Mouse (Mus musculus) embryonic facial prominence, embryonic 13.5 days (tissue): ENCODE results near the gene Mc1r. TPM values are rescaled to one million over a fixed set of nuclear protein-coding genes. Genes with fewer than 3 reads are reported as not detected.

Source experiments
- ATAC-seq: fragments of 200-750 bp; cut with Nextera tagmentation; 2 replicates; pipeline ENCODE4 v1.8.0; 2017; ENCODE audit warnings: low read depth; ENCODE audit not compliant: insufficient number of reproducible peaks, insufficient read depth, low FRiP score, low TSS enrichment
- H3K27ac ChIP-seq: fragments of 300-500 bp; sonication (generic); 2 replicates; pipeline ENCODE4 v1.5.1; 2015; ENCODE audit warnings: moderate library complexity, mild to moderate bottlenecking, inconsistent platforms
- H3K27me3 ChIP-seq: fragments of 300-500 bp; sonication (generic); 2 replicates; pipeline ENCODE4 v1.6.1; 2015; ENCODE audit warnings: mild to moderate bottlenecking, inconsistent platforms
- H3K36me3 ChIP-seq: fragments of 300-500 bp; sonication (generic); 2 replicates; pipeline ENCODE4 v1.6.1; 2015; ENCODE audit warnings: mild to moderate bottlenecking, inconsistent platforms
- H3K4me1 ChIP-seq: fragments of 300-500 bp; sonication (generic); 2 replicates; pipeline ENCODE4 v1.6.1; 2015; ENCODE audit warnings: inconsistent platforms
- H3K4me2 ChIP-seq: fragments of 300-500 bp; sonication (generic); 2 replicates; pipeline ENCODE4 v1.6.1; 2015; ENCODE audit warnings: moderate library complexity, mild to moderate bottlenecking, inconsistent platforms
- H3K4me3 ChIP-seq: fragments of 300-500 bp; sonication (generic); 2 replicates; pipeline ENCODE4 v1.5.1; 2015; ENCODE audit warnings: mild to moderate bottlenecking, inconsistent platforms
- H3K9ac ChIP-seq: fragments of 300-500 bp; sonication (generic); 2 replicates; pipeline ENCODE4 v1.6.1; 2015; ENCODE audit warnings: mild to moderate bottlenecking, inconsistent platforms
- H3K9me3 ChIP-seq: fragments of 300-500 bp; sonication (generic); 2 replicates; pipeline ENCODE4 v1.6.1; 2016; ENCODE audit warnings: inconsistent platforms
- WGBS: fragments of 180-500 bp; shearing (Covaris S2); methylation state at CpG from one replicate; pipeline ENCODE4 v1.1.7; 2015; ENCODE audit warnings: mixed read lengths; 5-methylcytosine and 5-hydroxymethylcytosine counted together
- polyA plus RNA-seq: library from polyadenylated mRNA; unstranded; fragments of >200 nt; fragmentation: Nextera tagmentation; extraction: Ambion mirVana; gene quantifications from 2 replicates; pipeline ENCODE4 v1.2.1, GENCODE M21; 2015

Mc1r gene
- polyA plus RNA-seq, 1 experiment from 2014 or later: 0.14 TPM

DNA sequence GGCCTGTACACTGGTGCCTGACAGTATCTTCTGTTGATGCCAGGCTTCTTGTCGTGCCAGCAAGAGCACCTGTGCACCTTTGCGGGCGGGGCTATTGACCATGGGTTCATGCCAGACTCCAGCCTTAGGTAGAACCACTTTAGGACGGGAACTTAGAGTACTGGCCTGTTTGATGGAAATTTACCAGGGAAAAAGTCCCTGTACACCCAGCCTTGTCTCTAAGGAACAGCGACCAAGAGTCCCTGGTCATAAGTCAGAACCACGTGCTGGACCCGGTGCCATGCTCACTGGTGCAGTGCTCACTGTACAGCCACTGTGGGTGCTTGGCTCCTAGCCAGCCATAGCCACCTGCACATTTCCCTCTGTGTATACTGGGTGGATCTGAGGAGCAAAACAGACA is 17.9 kb upstream of the Mc1r start:
- H3K4me3 ChIP-seq: no peak overlapping the region
- no peak overlapping the region for H3K9ac ChIP-seq
- 90% methylated on average over 7 of the region's 7 CpGs for WGBS
- no peaks in the 10 kb centered on the region for H3K4me1 ChIP-seq
- H3K27me3 ChIP-seq: no peaks in the 10 kb centered on the region
- H3K36me3 ChIP-seq: peaks cover 99% of the 10 kb centered on the region
- no peak for ATAC-seq
- no peak overlapping the region for H3K4me2 ChIP-seq
- no peaks in the 10 kb centered on the region for H3K9me3 ChIP-seq
- H3K27ac ChIP-seq: no peak overlapping the region

DNA sequence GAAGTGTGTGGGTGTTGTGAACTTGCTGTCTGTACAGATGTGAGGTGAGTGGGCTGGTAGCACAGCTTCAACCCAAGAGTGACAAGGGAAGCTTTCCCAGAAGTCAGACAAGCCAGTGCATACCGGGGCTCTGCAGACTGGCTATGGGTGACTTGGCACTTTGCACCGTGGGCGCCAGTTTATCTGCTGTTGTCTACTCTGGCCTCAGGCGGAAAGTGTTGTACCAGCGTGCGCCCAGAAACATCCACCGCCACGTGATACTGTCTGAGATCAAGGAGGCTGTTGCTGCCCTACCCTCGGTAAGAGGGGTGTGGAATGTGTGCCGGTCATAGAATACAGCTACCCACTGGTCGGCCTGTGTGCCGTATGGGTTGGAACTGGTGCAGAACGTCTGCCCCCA is 8.6 kb upstream of the Mc1r start:
- Histone ChIP-seq H3K4me1 (no peaks in the 10 kb centered on the region), H3K9ac (no peak overlapping the region), H3K27me3 (no peaks in the 10 kb centered on the region), H3K27ac (no peak overlapping the region), H3K36me3 (peaks cover 100% of the 10 kb centered on the region), H3K4me2 (no peak overlapping the region), H3K9me3 (no peaks in the 10 kb centered on the region), H3K4me3 (no peak overlapping the region)
- no peak for ATAC-seq
- 93% methylated on average over 13 of the region's 13 CpGs for WGBS

DNA sequence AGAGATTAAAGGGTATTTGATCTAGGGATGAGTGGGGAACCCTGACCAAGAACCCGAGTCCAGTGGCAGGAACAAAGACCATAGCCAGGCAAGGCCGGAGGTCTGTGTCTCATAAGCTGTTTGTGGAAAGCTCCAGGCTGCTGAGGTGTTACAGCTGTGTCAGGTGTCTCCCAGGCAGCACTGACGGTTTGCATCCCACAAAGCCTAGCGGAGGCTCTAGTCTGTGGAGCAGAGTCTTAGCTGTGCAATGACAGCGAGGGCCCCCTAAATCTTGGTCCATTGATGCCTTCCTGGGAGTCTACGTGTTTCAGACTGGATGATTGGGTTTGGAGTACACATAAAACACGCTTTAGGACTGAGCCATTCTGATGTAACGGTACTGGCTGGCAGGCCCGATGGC is 5.0 kb upstream of the Mc1r start:
- Histone ChIP-seq H3K4me3 (no peak overlapping the region), H3K36me3 (peaks cover 65% of the 10 kb centered on the region), H3K9ac (no peak overlapping the region), H3K27me3 (no peaks in the 10 kb centered on the region), H3K27ac (no peak overlapping the region), H3K9me3 (no peaks in the 10 kb centered on the region), H3K4me2 (no peak overlapping the region), H3K4me1 (peaks cover 18% of the 10 kb centered on the region)
- no peak for ATAC-seq
- 87% methylated on average over 9 of the region's 9 CpGs for WGBS

DNA sequence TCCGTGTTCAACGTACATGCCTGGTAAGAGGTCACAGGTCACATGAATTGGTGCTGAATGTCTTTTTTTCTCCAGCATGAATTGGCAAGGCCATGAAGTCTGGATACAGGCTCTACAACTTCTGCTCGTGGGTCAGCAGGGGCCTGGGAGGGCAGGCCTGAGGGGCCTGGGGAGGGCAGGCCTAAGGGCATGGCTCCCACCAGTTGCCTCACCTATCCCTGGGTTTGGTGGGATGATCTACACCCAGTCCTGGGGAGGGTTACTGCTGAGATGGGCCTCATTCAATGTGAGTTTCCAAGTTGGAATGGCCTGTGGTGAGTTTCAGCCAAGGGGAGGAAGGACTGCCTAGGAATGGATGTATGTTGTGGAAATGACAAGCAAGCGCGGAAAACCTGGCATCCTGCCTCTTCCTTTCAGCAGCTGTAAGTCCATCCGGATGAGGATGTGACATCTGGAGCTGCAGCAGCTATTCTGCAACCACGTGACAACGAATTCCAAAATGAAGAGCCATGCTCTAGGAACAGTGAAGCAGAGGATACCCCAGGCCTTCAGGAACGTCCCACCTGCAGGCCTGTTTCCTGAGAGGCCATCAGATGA is 4.1 kb upstream of the Mc1r start:
- H3K9me3 ChIP-seq: no peaks in the 10 kb centered on the region
- 82% methylated on average over 9 of the region's 9 CpGs for WGBS
- peaks cover 20% of the 10 kb centered on the region for H3K4me1 ChIP-seq
- no peak overlapping the region for H3K4me3 ChIP-seq
- no peak for ATAC-seq
- peaks cover 5% of the 10 kb centered on the region; the same call in 1 of the 2 replicates for H3K27me3 ChIP-seq
- H3K4me2 ChIP-seq: no peak overlapping the region
- H3K27ac ChIP-seq: no peak overlapping the region
- H3K9ac ChIP-seq: no peak overlapping the region
- H3K36me3 ChIP-seq: peaks cover 56% of the 10 kb centered on the region

DNA sequence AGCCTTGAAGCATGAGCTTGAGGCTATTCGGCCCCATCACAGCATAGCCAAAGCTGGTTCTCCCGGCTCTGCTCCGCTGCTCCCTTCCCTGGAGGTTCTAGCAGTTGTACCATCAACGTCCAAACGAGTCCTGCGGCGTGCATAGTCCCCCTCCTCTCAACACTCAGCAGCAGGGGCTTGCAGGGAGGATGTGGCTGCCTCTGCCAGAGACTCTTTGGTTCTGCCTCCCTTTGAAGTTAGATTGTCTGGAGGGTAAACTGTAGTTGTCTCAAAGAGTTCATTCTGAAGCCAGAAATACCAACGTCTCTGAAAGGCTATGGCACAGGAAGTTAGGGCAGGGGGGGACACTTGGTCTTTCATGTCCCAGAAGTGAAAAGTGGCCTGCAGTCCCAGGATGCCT is 2.4 kb upstream of the Mc1r start:
- no peak overlapping the region for H3K4me2 ChIP-seq
- H3K36me3 ChIP-seq: peaks cover 39% of the 10 kb centered on the region
- 28% methylated on average over 8 of the region's 8 CpGs for WGBS
- H3K27me3 ChIP-seq: peaks cover 20% of the 10 kb centered on the region
- H3K27ac ChIP-seq: peak overlapping the region; percentile 39
- peaks cover 20% of the 10 kb centered on the region for H3K4me1 ChIP-seq
- no peaks in the 10 kb centered on the region for H3K9me3 ChIP-seq
- H3K4me3 ChIP-seq: no peak overlapping the region
- no peak for ATAC-seq
- H3K9ac ChIP-seq: 0 out of 2 replicates have a peak overlapping the region, but pooled peaks have one; percentile 44

DNA sequence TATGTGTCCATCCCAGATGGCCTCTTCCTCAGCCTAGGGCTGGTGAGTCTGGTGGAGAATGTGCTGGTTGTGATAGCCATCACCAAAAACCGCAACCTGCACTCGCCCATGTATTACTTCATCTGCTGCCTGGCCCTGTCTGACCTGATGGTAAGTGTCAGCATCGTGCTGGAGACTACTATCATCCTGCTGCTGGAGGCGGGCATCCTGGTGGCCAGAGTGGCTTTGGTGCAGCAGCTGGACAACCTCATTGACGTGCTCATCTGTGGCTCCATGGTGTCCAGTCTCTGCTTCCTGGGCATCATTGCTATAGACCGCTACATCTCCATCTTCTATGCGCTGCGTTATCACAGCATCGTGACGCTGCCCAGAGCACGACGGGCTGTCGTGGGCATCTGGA is 705 bp downstream of the Mc1r start:
- Histone ChIP-seq H3K27me3 (peaks cover 50% of the 10 kb centered on the region), H3K4me2 (no peak overlapping the region), H3K4me3 (no peak overlapping the region), H3K4me1 (peaks cover 47% of the 10 kb centered on the region), H3K9ac (no peak overlapping the region), H3K27ac (no peak overlapping the region), H3K9me3 (no peaks in the 10 kb centered on the region), H3K36me3 (peaks cover 8% of the 10 kb centered on the region)
- no peak for ATAC-seq
- 91% methylated on average over 13 of the region's 13 CpGs for WGBS

DNA sequence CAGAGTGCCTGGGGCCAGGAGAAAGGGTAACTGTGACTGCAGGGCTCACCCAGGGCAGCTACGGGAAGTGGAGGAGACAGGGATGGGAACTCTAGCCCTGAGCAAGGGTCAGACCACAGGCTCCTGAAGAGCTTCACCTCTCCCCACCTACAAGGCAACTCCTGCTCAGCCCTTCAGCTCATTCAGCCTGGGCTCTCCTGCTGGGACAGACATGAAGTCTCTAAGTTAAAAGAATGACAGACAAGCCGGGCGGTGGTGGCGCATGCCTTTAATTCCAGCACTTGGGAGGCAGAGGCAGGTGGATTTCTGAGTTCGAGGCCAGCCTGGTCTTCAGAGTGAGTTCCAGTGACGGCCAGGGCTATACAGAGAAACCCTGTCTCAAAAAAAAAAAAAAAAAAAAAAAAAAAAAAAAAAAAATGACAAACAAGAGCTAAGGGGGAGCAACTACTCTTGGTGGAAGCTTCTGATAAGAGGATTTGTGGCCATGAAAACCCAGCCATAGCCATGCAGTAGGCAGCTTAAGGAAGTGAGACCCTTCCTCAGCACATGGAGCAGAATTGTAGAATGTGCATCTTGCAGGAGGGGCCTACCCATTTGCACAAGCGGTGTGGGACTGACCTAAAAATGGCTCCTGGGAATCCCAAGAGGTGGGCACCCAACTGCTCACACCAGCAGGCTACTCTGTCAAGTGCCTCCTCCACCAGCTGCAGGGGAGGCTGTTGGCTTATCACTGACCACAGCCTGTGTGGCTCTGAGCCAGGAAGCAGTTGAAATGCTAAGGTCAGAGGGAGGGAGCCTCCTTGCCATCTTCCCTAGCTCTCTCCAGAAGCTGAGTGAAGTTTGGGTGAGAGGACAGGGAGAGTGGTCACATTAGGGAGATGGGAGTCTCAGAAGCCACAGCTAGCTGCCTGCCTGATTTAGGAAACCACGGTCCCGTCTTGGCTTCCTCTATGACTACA is 2.0 kb downstream of the Mc1r start:
- 62% methylated on average over 9 of the region's 9 CpGs for WGBS
- Histone ChIP-seq H3K36me3 (no peaks in the 10 kb centered on the region), H3K4me2 (no peak overlapping the region), H3K9ac (no peak overlapping the region), H3K9me3 (no peaks in the 10 kb centered on the region), H3K27ac (no peak overlapping the region), H3K27me3 (peaks cover 63% of the 10 kb centered on the region), H3K4me1 (peaks cover 52% of the 10 kb centered on the region), H3K4me3 (no peak overlapping the region)
- no peak for ATAC-seq

DNA sequence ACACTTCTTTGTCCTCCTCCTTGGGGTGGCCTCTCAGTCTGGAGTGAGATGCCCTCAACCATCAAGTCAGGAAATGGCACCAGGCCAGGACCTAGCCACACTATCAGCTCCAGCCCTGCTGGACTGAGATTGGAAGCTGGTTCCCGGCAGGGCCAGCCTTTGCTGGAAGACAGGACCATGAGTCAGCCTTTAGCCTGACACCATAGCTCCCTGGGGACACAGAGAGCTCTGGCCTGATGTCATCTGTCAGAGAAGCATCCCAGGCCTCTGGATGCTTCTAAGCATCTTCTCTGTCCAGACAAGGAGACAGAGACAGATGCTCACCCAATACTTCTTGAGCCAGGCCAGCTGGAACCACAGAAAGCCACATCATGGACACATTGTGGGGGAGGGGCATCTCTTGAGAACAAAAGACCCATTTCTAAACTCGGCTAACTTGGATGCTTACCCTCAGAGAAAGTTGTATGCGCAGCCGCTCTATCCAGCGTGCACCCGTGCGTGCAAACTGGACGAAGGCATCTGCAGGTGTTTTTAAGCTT is 3.2 kb downstream of the Mc1r start:
- peaks cover 67% of the 10 kb centered on the region for H3K27me3 ChIP-seq
- 53% methylated on average over 8 of the region's 8 CpGs for WGBS
- peaks cover 42% of the 10 kb centered on the region for H3K4me1 ChIP-seq
- ATAC-seq: no peak
- peak overlapping the region; percentile 67; the same call in 1 of the 2 replicates for H3K4me2 ChIP-seq
- no peaks in the 10 kb centered on the region for H3K9me3 ChIP-seq
- no peak overlapping the region for H3K9ac ChIP-seq
- no peak overlapping the region for H3K27ac ChIP-seq
- H3K4me3 ChIP-seq: peak overlapping the region; percentile 46; the same call in 1 of the 2 replicates
- H3K36me3 ChIP-seq: no peaks in the 10 kb centered on the region

DNA sequence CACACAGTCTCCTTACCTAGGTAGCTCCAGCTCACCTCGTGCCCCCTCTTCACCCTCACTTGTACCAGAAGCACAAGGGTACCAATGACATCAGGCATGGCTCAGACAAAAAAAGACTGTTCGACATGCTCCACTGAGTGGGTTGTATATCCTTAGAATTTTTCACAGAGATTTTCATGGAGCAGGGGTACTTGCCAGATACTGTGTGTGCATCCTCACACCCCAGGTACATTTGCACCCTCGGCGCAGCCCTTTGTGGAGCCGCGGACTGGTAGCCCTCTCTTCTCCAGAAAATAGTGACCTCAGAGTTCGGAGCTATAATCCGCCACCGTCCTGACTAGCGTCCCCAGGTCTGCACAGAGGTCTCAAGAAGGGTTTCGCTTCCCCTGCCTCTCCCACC is 3.9 kb downstream of the Mc1r start:
- Histone ChIP-seq H3K9me3 (no peaks in the 10 kb centered on the region), H3K27me3 (peaks cover 67% of the 10 kb centered on the region), H3K9ac (peak overlapping the region; percentile 56), H3K4me2 (peak overlapping the region; percentile 67), H3K4me1 (peaks cover 42% of the 10 kb centered on the region), H3K36me3 (no peaks in the 10 kb centered on the region), H3K4me3 (peak overlapping the region; percentile 46), H3K27ac (peak overlapping the region; percentile 33; the same call in 1 of the 2 replicates)
- WGBS: 9% methylated on average over 11 of the region's 11 CpGs
- no peak for ATAC-seq

DNA sequence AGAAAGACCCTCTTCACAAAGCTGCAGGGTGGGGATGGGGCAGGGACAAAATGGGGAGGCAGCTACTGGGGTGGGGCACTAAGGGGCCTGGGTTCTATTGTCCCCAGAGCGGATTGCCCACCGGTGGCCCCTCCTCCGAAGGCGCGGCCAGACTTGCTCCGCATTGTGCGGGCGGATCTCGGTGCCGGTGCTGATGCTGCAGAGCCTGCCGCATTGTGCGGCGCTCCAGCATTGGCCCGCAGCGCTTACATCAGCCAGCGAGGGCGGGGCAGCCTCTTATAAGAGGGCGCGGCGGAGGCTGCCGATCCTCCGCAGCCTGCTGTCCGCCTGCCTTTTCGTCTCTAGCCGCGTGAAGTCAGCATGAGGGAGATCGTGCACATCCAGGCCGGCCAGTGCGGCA is 4.3 kb downstream of the Mc1r start, which contains the start of gene Tubb3:
Gene Tubb3 (plus strand): TSS at position 179 of the 400 bp plus-strand sequence.
- H3K9me3 ChIP-seq: no peaks in the 10 kb centered on the region
- no peaks in the 10 kb centered on the region for H3K36me3 ChIP-seq
- H3K4me3 ChIP-seq: peak within 1 kb of the TSS; percentile 46
- H3K27me3 ChIP-seq: peaks cover 67% of the 10 kb centered on the region
- peak within 1 kb of the TSS; percentile 45; the same call in 1 of the 2 replicates for H3K27ac ChIP-seq
- H3K4me1 ChIP-seq: peaks cover 42% of the 10 kb centered on the region
- peak within 1 kb of the TSS; percentile 67 for H3K4me2 ChIP-seq
- 1% methylated on average over 29 of the region's 29 CpGs for WGBS
- peak within 1 kb of the TSS; percentile 56 for H3K9ac ChIP-seq
- peak; percentile 76 for ATAC-seq

DNA sequence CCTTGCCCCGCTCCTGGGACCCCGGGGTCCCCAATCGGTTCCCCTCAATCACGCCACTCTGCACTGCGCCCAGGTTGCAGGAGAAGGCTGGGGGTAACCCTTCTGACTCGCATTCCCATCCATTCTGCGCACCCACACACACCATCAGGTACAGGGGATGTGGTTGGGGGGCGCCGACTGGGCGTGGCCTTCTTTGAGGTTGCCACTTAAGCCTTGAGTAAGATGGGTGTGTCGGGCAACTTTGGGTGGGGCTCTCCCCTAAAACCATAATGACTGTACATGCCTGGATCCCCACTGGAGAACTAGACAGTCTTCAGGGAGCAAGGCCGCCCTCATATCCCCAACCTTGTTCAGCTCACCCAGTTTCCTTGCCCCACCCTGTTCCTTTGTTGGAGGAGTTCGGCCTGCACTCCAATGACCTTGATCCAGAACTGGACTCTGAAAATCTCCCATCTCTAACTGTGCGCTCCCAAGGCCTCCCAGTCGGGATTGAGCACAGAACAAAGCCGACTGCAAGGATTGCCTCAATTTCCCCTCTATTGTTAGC is 4.9 kb downstream of the Mc1r start:
- no peak for ATAC-seq
- Histone ChIP-seq H3K27me3 (peaks cover 67% of the 10 kb centered on the region), H3K4me1 (peaks cover 37% of the 10 kb centered on the region), H3K36me3 (no peaks in the 10 kb centered on the region), H3K27ac (0 out of 2 replicates have a peak overlapping the region, but pooled peaks have one; percentile 45), H3K9me3 (no peaks in the 10 kb centered on the region), H3K4me2 (peak overlapping the region; percentile 67), H3K4me3 (peak overlapping the region; percentile 46), H3K9ac (peak overlapping the region; percentile 56; the same call in 1 of the 2 replicates)
- 7% methylated on average over 16 of the region's 16 CpGs for WGBS
